Mouse (Mus musculus) layer of hippocampus, adult 18-20 months (tissue): ENCODE data around the gene Ubl7. TPM values are rescaled to one million over a fixed set of nuclear protein-coding genes. Genes with fewer than 3 reads are reported as not detected.
A peak's percentile ranks its signal among the peaks of the same experiment; 100 is the strongest.
"Not testable (repeated sequence)": the region's sequence is repeated elsewhere in the genome, so short reads cannot be mapped to it uniquely, and the experiment has no call there.

ENCODE experiments used
- DNase-seq, 2 experiments: peaks; one replicate each; pipeline ENCODE4 v3.0.0; 2022; ENCODE audit warnings: low spot score in 2 of 2
- long read RNA-seq: library from polyadenylated mRNA; stranded (forward); transcript quantifications from one replicate; pipeline ENCODE4 v2.0.0, GENCODE M21; 2021
- total RNA-seq, 2 experiments: library from RNA; stranded (reverse); gene quantifications; 2 replicates each; pipeline ENCODE4 v1.2.3; 2021

Ubl7 gene
- 100 to 1,000 TPM in 1 of 2 experiments, 10 to 100 TPM in 1; 98.1 to 105 TPM for total RNA-seq
- long read RNA-seq, transcript Ubl7-201 (11 exons, 1,364 nt): major isoform, 70 of 144 reads
- long read RNA-seq, transcript Ubl7-209 (11 exons, 1,319 nt): minor isoform, 24 of 144 reads
- long read RNA-seq, transcript Ubl7-208 (11 exons, 1,426 nt): minor isoform, 5 of 144 reads
- long read RNA-seq, partial matches to known transcripts: 26 of 144 reads
- long read RNA-seq, other reads (novel, unspliced or antisense): 19 of 144 reads

GRCm38 (mm10) chr9:57910254-57911160 is at the start of gene Ubl7:
TSS of gene Ubl7 (plus strand) at chr9:57910979.
- peak; percentile 90 to 94 for DNase-seq

- peak; percentile 61 to 75 for DNase-seq
Measured at GRCm38 (mm10) chr9:57861951-57862471, 48.8 kb upstream of the Ubl7 start.

- DNase-seq: no peak
Measured at GRCm38 (mm10) chr9:57864336-57864735, 46.4 kb upstream of the Ubl7 start.

- peak in 1 of 2 experiments; percentile 5 for DNase-seq
Measured at GRCm38 (mm10) chr9:57866530-57866929, 44.2 kb upstream of the Ubl7 start.

- DNase-seq: peak in 1 of 2 experiments; percentile 5
Measured at GRCm38 (mm10) chr9:57867236-57867635, 43.5 kb upstream of the Ubl7 start.

- no peak for DNase-seq
Measured at GRCm38 (mm10) chr9:57867880-57868279, 42.9 kb upstream of the Ubl7 start.

GRCm38 (mm10) chr9:57868767-57869166 is 42.0 kb upstream of the Ubl7 start:
- no peak for DNase-seq

- DNase-seq: no peak
Measured at GRCm38 (mm10) chr9:57870273-57870816, 40.4 kb upstream of the Ubl7 start.

- DNase-seq: no peak
Measured at GRCm38 (mm10) chr9:57874134-57874533, 36.6 kb upstream of the Ubl7 start.

- peak in 1 of 2 experiments; percentile 13 for DNase-seq
Measured at GRCm38 (mm10) chr9:57874994-57875393, 35.8 kb upstream of the Ubl7 start.

- no peak for DNase-seq
Measured at GRCm38 (mm10) chr9:57879213-57879612, 31.6 kb upstream of the Ubl7 start.

- no peak for DNase-seq
Measured at GRCm38 (mm10) chr9:57880278-57880677, 30.5 kb upstream of the Ubl7 start.

GRCm38 (mm10) chr9:57881781-57882180 is 29.0 kb upstream of the Ubl7 start:
- DNase-seq: not testable (repeated sequence)

GRCm38 (mm10) chr9:57883413-57883812 is 27.4 kb upstream of the Ubl7 start:
- DNase-seq: no peak

- no peak for DNase-seq
Measured at GRCm38 (mm10) chr9:57888119-57888518, 22.7 kb upstream of the Ubl7 start.

GRCm38 (mm10) chr9:57900478-57900877 is 10.3 kb upstream of the Ubl7 start:
- DNase-seq: no peak

GRCm38 (mm10) chr9:57901197-57901596 is 9.6 kb upstream of the Ubl7 start:
- no peak for DNase-seq

GRCm38 (mm10) chr9:57901601-57902000 is 9.2 kb upstream of the Ubl7 start:
- no peak for DNase-seq

GRCm38 (mm10) chr9:57902132-57902531 is 8.6 kb upstream of the Ubl7 start:
- DNase-seq: no peak

GRCm38 (mm10) chr9:57903589-57904249 is 7.1 kb upstream of the Ubl7 start:
- DNase-seq: no peak

- DNase-seq: no peak
Measured at GRCm38 (mm10) chr9:57904250-57904644, 6.5 kb upstream of the Ubl7 start.
